Mouse (Mus musculus) urinary bladder, postnatal 14 days (tissue): ENCODE results near the gene Timm50.
A peak's percentile ranks its signal among the peaks of the same experiment; 100 is the strongest.

Experiments
- DNase-seq: peaks from one replicate; pipeline ENCODE4 v3.0.0; 2021; ENCODE audit warnings: low spot score

Timm50 gene

DNA sequence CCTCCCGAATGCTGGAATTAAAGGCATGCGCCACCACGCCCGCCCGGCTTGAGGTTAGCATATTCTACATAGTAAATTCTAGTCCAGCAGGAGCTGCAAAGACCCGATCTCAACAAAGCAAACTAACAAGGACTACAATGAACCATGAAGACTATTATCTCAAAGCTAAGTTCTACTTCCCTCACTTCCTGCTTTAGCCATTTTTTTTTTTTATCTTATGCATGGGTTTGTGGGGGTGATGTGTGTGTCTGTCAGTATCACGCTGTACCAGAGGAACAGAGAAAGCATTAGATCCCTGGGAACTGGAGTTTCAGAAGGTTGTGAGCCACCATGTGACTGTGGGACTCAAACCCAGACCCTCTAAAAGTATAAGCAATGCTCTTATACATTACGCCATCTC is 13.4 kb upstream of the Timm50 start:
- no peak for DNase-seq

DNA sequence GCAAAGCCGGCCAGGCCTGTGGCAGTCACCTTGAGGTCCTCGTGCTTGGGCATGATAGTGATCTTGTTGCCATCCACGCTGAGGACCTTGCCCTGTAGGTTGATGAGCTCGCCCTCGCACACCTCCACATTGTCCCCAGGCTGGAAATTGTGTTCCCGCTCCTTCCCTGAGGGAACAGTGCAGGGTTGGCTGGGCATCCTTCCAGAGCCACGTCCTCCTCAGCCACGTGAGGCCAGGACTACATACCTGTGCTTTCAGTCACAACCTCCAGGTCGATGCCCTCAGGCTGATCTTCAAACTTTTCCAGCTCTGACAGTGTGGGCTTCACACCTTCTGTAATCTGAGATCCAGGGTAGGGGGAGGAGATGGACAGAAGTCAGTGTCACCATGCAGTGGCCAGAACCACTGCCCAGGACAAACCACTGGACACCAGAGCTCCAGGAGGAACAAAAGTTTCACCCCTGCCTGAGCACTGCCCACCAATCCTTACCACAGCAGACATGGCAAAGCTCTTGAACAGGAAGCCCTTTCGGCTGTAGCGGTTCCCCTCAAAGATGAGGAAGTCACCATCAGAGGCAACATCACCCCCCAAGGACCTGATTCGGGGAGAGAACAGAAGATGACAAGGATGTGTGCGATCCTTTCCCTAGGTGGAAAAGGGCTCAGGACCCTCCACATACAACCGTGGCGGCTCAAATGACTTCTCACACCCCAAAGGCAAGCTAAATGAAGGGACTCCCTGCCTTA is 10.3 kb upstream of the Timm50 start:
- no peak for DNase-seq

DNA sequence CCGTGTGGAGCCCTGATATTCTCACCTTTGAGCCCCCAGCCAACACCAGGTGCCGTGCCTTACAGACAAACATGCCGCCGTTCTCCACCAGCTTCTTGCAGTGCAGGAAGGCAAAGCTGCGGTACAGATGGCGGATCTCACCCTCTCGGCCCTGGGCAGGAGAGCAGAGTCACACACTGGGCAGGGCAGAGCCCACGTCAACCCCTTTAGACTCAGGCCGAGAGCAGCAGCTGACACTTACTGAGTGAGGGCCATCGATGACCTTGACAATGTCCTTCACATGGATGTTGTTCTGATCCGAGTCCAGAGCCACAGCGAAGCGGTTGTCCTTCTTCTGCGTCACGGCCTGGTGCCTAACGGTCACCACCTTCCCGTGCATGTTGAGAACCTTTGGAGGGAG is 6.8 kb upstream of the Timm50 start:
- DNase-seq, result no peak

DNA sequence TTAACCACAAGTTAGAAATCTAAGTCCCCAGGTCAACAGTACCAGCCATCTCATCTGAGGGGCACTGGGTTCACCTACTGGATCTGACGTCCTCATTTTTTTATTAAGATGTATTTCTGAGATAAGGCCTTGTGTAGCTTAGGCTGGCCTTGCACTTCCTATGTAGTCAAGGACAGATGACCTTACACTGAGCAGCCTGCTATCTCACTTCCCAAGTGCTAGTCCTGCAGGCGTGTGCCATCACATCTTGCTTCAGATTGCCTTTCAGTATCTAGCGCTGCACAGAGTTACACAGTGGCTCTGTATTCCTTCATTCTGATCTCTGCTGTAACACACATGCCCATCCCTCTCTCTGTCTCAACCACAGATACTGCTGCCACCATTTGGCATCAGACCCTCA is 6.2 kb upstream of the Timm50 start:
- DNase-seq, result no peak

DNA sequence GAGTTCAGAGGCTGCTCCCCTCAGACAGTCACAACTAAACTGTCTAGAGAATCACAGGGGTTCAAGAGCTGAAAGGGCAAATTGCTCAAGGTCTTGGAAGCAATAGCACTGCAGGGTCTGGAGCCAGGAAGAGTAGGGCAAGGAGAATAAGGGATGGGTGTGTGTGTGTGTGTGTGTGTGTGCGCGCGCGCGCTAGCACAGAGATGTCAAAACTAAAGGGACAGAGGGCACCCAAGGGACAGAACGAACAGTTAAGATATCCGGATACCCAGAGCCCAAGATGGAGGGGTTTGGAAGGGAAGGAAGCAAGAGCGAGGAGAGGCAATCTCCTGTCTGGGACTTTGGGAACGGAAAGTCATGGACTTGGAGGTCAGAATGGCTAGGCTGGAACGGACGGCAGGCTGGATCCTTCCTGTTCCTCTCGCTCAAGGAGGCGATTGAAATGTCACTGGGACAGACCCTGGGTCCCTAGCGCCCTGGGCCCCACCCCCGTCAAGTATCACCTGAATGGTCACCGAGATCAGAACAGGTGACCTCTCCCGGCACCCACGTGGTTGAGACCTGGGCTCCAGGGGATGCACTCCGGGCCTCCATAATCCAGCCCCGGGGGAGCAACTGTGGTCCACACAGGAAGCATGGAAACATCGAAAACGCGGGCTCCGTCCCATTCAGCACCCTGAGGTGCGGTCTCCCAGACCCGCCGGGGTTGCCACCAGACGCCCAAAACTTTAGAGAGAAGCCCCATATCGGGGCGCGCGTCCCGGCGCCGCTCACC is 534 bp downstream of the Timm50 start:
- no peak for DNase-seq

DNA sequence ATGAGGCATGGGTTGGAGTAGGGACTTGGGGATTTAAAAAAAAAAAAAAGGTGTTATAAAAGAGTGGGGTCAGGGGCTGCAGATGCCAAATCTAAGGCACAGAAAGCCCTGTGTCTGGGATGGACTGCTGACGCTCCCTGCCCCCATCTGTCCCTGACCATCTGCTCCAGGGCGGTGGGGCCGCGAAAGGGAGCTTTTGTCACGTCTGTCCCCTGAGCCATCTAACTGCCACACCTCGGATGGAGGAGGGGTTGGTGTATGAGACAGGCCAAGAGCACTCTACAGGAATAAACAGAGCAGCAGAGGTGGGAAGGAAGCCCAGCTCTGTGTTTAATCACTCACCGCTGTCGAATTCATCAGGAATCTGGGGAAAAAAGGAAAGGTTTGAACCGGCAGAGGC is 2.1 kb downstream of the Timm50 start:
- no peak for DNase-seq

DNA sequence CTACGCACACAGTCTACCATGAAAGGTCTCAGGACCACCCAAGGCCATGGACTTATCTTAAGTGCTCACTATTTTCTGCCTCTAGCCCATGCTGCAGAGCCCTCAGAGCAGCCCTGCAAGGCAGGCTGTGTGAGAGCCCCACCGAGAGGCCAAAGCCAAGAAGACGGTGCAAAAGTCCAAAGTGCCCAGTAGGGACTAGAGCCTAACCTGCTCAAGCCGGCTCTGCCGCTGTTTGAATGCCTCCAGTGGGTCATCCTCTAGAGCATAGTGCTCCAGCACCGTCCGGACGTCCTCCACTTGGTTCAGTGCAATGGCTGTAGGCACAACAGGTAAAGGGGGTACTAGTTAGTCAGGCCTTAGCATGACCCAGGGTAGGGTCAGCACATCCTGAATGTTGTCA is 5.7 kb downstream of the Timm50 start:
- no peak for DNase-seq

DNA sequence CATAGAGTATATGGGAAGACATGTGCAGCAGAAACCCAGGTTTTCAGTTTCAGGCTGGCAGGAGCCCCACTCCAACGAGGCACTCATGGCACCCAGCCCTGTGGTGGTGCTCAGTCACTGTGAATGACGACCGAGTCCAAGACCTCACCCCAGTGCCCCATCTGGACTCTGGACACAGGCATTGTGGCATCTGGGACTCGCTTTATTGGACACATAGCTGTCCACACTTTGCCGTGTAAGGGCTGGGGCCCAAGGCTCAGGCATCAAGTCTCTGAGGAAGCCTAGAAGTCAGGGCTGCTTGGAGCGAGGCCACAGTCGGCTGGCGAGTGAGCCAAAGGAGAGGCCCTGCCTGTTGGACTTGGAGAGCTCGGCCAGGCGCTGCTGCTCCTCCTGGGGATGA is 6.2 kb downstream of the Timm50 start:
- no peak for DNase-seq

DNA sequence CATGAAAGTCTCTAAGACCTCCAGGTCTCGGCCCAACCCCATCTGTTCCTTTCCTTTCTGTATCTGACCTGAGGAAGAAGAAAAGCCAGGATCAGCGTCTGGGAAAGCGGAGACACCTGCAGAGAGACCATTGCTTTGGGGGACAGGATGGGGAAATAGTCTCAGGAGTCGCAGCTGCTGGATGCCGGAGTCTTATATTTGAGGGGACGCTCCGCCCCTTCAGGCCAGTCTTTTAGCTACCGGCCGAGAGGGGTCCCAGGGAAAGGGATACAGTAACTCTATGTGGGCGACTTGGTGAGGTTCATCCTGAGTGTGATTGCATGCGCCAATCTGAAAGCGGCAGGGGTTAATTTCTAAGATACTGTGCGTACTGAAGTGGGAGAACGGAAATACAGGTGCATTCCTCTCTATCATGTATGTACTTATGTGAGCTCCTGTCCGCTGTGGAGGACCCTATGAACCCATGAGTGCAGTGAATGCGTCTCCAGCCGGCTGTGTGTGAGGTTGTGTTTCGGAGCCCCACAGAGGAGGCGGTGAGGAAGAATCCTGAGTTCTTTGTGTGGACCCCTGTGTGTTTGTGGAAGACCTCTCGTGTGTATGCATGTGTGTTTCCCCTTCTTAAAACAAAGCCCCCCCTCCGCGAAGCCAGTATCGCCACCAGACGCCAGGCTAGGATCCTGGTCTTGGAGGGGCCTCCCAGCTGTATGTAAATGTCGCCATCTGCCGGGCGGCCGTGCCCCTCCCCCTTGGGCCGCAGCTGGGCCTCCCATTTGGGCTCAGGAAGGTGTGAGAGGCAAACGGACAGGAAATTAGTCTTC is 10.0 kb downstream of the Timm50 start, which contains the start of gene Dll3:
Gene Dll3, minus strand, starts transcription at position 623 of the 818 bp plus-strand sequence.
- DNase-seq, result peak; percentile 43

DNA sequence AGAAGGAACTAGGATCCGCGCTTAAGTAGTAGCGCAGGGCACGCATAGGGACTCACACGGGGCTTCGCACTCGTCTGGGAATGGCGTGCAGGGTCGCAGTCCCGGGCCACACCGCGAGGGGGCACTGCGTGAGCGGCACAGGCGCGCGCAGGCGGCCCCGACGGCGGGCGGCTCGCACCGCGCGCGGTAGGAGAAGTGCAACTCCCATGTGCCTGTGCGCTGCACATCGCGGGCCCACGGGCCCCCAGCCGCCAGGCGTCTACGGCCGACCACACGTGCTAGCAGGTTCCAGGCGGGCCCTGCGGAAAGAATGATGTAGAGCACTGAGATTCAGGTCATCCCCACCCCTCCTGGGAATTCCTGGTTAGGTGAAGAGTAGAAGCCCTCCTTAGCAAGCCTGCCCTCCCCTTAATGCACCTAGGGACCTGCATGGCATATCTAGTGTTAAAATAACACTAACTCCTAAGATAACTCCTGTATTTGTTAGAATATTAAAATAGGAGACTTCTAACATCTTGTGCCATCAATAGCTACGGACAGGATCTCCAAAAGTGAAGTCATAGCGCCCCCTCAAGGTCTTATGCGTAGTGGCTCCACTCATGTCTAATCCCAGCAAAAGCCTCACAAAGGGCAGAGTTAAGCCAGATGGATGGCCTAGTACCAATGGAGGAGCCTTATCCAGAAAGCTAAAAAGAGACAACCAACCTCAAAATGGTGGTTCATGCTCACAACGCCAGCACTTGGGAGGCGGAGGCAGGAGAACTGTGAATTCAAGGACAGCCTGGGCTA is 12.8 kb downstream of the Timm50 start:
- DNase-seq, result peak; percentile 44

DNA sequence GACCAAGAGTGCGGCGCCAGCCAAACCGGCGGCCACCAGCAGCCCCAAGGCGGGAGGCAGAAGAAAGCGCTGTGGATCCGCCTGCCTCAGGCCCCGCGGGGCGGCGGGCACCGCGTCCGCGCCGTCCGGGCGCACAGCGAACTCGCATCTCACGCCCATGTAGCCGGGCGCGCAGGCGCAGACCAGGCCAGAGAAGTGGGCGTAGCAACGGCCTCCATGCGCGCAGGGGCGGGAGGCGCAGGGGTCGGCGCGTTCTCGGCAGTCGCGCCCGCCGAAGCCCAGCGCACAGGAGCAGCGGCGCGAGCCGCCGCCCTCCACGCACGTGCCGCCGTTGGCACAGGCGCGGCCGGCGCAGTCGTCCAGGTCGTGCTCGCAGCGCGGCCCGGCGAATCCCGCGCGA is 17.4 kb downstream of the Timm50 start:
- DNase-seq, result peak; percentile 68

DNA sequence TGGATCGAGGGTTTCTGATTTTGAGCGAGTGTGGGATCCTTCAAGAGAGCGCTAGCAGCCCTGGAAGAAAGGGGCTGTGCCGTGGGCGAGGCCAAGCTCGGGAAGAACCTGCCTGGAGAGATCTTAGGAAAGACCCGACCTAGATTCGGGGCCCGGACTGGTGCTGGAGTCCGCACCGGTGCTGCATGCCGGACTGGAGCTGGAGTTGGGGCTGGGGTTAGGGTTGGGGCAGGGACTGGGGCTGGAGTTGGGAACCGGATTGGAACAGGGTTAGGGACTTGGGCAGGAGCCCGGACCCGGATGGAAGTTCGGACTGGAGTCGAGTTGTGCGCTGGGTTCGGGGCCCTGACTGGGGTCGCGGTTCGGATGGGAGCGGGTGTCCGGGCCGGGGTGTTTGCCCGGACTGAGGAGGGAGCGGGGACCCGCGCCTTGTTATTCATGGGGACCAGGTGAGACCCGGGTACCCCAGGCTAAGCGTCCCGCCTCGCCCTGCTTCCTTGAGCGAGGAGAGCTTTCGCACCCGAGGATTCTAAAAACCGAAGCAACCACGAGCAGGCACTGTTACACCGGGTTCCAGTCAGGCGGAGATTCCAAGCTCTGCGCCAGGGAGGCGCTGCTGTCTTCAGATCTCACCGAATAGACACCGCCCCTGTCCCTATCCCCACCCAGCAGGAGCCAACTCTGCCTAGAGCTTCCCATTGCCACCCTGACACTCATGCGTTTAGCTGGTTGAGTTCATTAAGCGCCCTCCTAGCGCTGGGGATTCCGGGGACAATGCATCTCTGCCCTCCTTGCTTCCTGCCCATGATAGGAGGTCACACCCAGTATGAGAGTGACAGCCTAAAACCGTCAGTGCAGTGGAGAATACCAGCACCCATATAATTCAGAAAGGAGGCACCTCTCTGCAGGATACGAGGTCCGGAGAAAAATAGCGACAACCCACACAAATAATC is 21.0 kb downstream of the Timm50 start, which contains the start of gene Selenov:
Gene Selenov, minus strand, starts transcription at position 549 of the 953 bp plus-strand sequence.
- peak; percentile 7 for DNase-seq

DNA sequence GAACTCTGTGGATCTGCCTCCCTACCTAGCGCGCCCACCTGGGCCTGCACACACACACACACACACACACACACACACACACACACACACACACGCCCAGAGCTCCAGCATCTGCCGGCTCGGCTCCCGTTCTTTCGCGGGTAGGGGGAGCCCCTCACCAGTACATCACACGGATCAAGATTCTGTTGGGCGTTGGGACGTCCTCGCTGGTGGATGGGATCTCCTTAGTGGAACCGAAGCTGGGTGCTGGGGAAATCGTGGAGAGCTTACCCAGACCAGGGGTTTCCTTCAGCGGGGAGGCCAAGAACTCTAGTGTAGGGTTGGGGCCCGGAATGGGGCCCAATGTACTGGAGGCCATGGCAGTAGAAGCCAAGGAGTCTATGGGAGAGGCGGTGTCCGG is 21.7 kb downstream of the Timm50 start:
- no peak for DNase-seq

DNA sequence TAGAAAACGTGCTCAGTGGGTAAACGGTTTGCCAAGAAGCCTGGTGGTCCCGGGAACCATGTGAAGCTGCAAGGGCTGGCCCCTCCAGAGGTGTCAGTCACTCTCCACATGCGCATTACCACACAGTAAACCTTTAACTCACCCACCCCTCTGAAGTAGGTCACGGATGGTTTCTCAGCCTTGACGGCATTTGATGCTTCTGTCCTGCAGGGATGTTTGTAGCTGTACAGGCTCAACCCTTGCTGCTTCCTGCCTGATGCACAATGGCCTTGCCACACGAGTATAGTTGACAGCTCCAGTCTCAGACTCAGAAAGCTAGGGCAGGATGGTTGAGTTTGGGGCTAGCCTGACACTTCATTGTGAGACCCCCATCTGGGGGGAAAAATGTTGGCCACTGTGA is 31.2 kb downstream of the Timm50 start:
- DNase-seq, result no peak

DNA sequence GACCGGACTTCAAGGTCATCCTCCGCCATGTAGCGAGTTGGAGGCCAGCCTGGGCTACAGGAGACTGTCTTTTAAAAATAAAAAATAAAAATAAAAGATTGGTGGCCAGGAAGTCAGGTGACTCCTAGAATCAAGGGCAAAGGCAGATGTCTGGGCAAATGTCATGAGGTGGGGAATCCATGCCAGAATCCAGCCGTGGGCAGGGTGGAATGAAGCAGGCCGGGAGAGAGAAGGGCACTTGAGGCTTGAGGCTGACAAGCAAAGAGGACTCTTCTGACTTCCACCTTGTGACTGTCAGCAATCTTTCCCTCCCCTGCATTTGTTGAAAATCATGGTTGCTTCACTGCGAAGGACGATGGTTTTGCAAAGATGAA is 33.6 kb downstream of the Timm50 start:
- DNase-seq, result no peak

DNA sequence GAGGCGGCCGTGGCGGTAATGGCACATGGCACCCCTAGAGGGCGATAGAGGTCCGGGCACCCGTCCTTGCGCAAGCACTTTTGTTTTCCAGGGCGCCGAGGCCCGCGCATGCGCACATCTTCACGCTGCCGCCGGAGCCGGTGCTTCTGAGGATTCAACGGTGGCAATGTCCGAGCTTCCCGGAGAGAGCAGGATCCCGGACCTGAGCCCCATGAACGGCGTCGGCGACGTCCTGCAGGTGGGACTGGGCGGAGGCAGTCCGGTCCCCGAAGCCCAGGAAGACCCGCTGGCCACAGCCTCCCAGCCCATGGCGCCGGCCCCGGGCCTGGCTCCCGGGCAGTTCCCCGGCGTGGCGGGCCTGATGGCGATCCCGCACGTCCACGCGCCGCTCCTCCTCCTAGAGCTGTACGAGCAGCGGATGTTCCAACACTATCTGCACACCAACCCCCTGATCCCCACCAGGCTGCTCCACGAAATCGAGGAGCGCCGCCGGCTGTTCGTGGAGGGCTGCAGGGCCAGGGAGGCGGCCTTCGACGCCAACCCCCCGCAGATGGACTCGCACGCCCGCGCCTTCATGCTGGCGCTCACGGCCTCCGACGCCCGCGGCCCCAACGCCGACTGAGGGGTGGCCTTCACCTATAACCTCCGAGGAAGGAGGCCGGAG is 34.1 kb downstream of the Timm50 start, which contains the start of gene Eid2b:
Gene Eid2b, plus strand, starts transcription at position 125 of the 664 bp plus-strand sequence.
- DNase-seq, result peak; percentile 95

DNA sequence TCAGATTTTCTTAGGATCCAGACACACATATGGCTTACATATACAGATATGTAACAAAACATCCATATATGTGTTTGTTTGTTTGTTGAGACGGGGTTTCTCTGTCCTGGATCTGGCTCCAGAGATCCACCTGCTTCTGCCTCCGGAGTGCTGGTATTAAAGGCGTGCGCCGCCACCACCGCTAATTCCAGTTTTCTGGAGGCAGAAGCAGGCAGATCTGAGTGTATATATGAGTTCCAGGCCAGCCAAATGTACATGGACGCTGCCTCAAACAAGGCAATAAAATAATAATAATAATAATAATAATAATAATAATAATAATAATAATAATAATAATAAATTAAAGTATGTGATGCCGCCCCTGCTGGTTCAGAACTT is 34.6 kb downstream of the Timm50 start:
- DNase-seq, result no peak

DNA sequence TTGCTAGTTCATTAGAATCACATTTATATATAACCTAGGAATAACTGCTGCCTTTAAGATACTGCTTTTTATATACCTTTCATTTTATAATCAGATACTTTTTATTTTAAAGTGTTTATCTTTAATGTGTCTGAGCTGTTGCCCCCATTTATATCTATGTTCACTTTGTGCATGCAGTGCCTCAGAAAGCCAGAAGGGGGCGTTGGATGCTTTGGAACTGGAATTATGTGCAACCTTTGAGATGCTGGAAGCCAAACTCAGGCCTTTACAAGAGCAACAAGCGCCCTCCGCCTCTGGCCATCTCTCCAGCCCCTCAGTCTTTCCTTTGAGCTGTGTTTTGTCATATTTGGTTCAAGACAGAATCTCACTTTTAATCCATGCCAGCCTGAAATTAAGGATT is 40.1 kb downstream of the Timm50 start:
- no peak for DNase-seq

DNA sequence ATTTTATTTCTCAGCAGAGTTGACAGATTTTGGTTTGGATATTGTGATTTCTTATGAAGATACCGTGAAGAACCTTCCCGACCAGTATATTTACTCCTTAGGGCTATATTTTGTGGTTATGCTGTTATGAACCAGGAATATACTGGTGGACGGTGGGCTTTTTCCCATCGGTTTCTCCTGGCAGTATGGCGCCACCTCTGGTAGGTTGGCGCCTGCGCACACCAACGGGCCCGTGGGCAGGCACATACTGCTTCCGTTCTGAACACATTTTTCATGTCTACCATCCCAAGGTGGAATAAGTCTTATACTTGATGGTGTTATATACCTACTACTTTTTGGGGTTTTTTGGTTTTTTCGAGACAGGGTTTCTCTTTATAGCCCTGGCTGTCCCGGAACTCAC is 42.5 kb downstream of the Timm50 start:
- DNase-seq, result no peak

DNA sequence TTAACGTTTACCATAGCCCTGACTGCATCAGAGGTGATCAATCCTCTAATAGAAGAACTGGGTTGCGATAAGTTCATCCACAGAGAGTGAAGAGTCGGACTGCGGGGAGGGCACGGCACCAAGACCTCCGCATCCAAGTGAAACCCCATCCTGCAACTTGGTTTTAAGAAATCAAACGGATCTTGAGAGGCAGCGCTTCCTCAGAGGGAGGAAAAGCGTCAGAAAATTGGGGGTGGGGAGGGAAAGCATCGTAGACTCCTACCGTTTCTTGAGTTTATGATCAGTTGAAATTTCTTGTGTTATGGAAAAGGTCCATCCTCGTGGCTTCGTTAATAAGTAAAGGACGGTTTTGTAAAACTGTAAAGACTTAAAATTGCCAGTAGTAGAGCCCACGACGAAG is 43.3 kb downstream of the Timm50 start:
- DNase-seq, result no peak
